Mouse (Mus musculus) ES-E14 (cell line): ENCODE measurements at regions not wholly inside any gene's neighbourhood (a gene's known extent, or its start where the extent isn't known, plus 50 kb on each side); places are given as distances from the start of the nearest gene placed in this dataset.

Experiments used
- CHD2 ChIP-seq: IDR thresholded peaks from 2 replicates; pipeline ENCODE4 v1.6.1; 2014; ENCODE audit warnings: mild to moderate bottlenecking, low read depth, low read length, inconsistent platforms
- MAFK ChIP-seq: IDR thresholded peaks from 2 replicates; pipeline ENCODE4 v1.6.1; 2014; ENCODE audit warnings: mild to moderate bottlenecking, low read depth, low read length, inconsistent platforms; ENCODE audit not compliant: insufficient read depth
- ZC3H11A ChIP-seq: IDR thresholded peaks from 2 replicates; pipeline ENCODE4 v1.6.1; 2012; ENCODE audit warnings: low read depth, mild to moderate bottlenecking, inconsistent platforms, low read length, borderline replicate concordance
- ZNF384 ChIP-seq: IDR thresholded peaks from 2 replicates; pipeline ENCODE4 v1.6.1; 2012; ENCODE audit warnings: low read depth, low read length, inconsistent platforms

- TF ChIP-seq CHD2, result no peak
- TF ChIP-seq ZC3H11A, result no peak
- no peak for TF ChIP-seq MAFK
- no peak for TF ChIP-seq ZNF384
Observed at GRCm38 (mm10) chr14:113930779-113931178, 616.4 kb downstream of the Tpm3-rs7 start.
